Mouse (Mus musculus) CH12.LX (cell line): ENCODE results near the gene Rab15. TPM values are rescaled to one million over a fixed set of nuclear protein-coding genes. Genes with fewer than 3 reads are reported as not detected.

Experiments used
- DNase-seq: peaks from one replicate; pipeline ENCODE4 v3.0.0-alpha.2; 2013; ENCODE audit errors: extremely low read depth
- H3K27ac ChIP-seq: 2 replicates; pipeline ENCODE4 v1.5.1; 2012; ENCODE audit warnings: low read depth, mild to moderate bottlenecking, control low read depth, moderate library complexity; ENCODE audit not compliant: insufficient read depth
- H3K27me3 ChIP-seq: replicated peaks from 2 replicates; pipeline ENCODE3; 2012; ENCODE audit warnings: inconsistent platforms
- H3K36me3 ChIP-seq, 2 experiments: replicated peaks in 1 of 2; 2 replicates each; pipeline versions ENCODE3 to v1.6.1; 2012; ENCODE audit warnings: inconsistent platforms in 1 of 2, low read length in 1 of 2, mild to moderate bottlenecking in 1 of 2, mixed read lengths in 1 of 2, moderate library complexity in 1 of 2; ENCODE audit not compliant: control insufficient read depth in 1 of 2, insufficient read depth in 1 of 2
- H3K4me1 ChIP-seq, 2 experiments: 2 replicates each; pipeline ENCODE4 v1.6.1; 2012; ENCODE audit warnings: inconsistent platforms in 1 of 2, moderate library complexity in 1 of 2; ENCODE audit not compliant: insufficient read depth in 2 of 2, control insufficient read depth in 1 of 2
- H3K4me2 ChIP-seq: 2 replicates; pipeline ENCODE4 v1.6.1; 2012; ENCODE audit warnings: low read depth, mild to moderate bottlenecking, control low read depth; ENCODE audit not compliant: poor library complexity, insufficient read depth, severe bottlenecking
- H3K4me3 ChIP-seq, 3 experiments: fragments of 150-350 bp in 1 of 3; sonication (generic) in 1 of 3; replicated peaks in 1 of 3; 2 replicates each; pipeline versions ENCODE3 to v1.5.1; 2011 to 2012; ENCODE audit warnings: low read depth in 2 of 3, low read length in 2 of 3, mild to moderate bottlenecking in 2 of 3, moderate library complexity in 2 of 3, control low read depth in 1 of 3, improper control_type of control experiment in 1 of 3, inconsistent platforms in 1 of 3, mixed read lengths in 1 of 3; ENCODE audit not compliant: poor library complexity in 1 of 3
- H3K79me2 ChIP-seq: replicated peaks from 2 replicates; pipeline ENCODE4 v1.6.1; 2012; ENCODE audit warnings: mild to moderate bottlenecking, moderate library complexity; ENCODE audit not compliant: control insufficient read depth, poor library complexity, insufficient read depth, severe bottlenecking; ENCODE audit errors: extremely low read depth
- H3K9ac ChIP-seq: 2 replicates; pipeline ENCODE4 v1.6.1; 2012; ENCODE audit warnings: low read depth, mild to moderate bottlenecking, control low read depth, moderate library complexity; ENCODE audit not compliant: insufficient read depth
- H3K9me3 ChIP-seq: replicated peaks from 2 replicates; pipeline ENCODE3; 2012; ENCODE audit warnings: low read length, inconsistent platforms, mixed read lengths
- CHD1 ChIP-seq: IDR thresholded peaks from 2 replicates; pipeline ENCODE4 v1.6.1; 2012; ENCODE audit warnings: low read depth, low read length, improper control_type of control experiment, inconsistent platforms
- ELF1 ChIP-seq: IDR thresholded peaks from 2 replicates; pipeline ENCODE4 v1.6.1; 2014; ENCODE audit warnings: low read depth, mild to moderate bottlenecking, inconsistent platforms, low read length, improper control_type of control experiment
- EP300 ChIP-seq: IDR thresholded peaks from 2 replicates; pipeline ENCODE4 v1.6.1; 2011; ENCODE audit warnings: low read length, improper control_type of control experiment
- GABPA ChIP-seq: IDR thresholded peaks from 2 replicates; pipeline ENCODE4 v1.6.1; 2012; ENCODE audit warnings: low read depth, low read length, improper control_type of control experiment, inconsistent platforms; ENCODE audit not compliant: insufficient replicate concordance
- HCFC1 ChIP-seq: IDR thresholded peaks from 2 replicates; pipeline ENCODE4 v1.6.1; 2012; ENCODE audit warnings: low read depth, mild to moderate bottlenecking, inconsistent platforms, low read length, improper control_type of control experiment
- JUND ChIP-seq: conservative IDR thresholded peaks from 2 replicates; pipeline ENCODE4 v1.6.1; 2011; ENCODE audit warnings: low read depth, low read length, improper control_type of control experiment
- MAFK ChIP-seq: IDR thresholded peaks from 2 replicates; pipeline ENCODE4 v1.6.1; 2011; ENCODE audit warnings: low read length, improper control_type of control experiment; ENCODE audit not compliant: insufficient replicate concordance
- MAX ChIP-seq: IDR thresholded peaks from 2 replicates; pipeline ENCODE4 v1.6.1; 2011; ENCODE audit warnings: low read length, improper control_type of control experiment
- MAZ ChIP-seq: IDR thresholded peaks from 2 replicates; pipeline ENCODE4 v1.6.1; 2012; ENCODE audit warnings: low read depth, mild to moderate bottlenecking, inconsistent platforms, low read length, improper control_type of control experiment, moderate library complexity
- MXI1 ChIP-seq: IDR thresholded peaks from 2 replicates; pipeline ENCODE4 v1.6.1; 2011; ENCODE audit warnings: mild to moderate bottlenecking, low read depth, low read length, improper control_type of control experiment
- NELFE ChIP-seq: IDR thresholded peaks from 2 replicates; pipeline ENCODE4 v1.6.1; 2011; ENCODE audit warnings: low read depth, low read length, improper control_type of control experiment
- PAX5 ChIP-seq: IDR thresholded peaks from 2 replicates; pipeline ENCODE4 v1.6.1; 2012; ENCODE audit warnings: low read length, inconsistent platforms, mixed read lengths
- POLR2AphosphoS2 ChIP-seq: IDR thresholded peaks from 2 replicates; pipeline ENCODE4 v1.6.1; 2011; ENCODE audit warnings: low read depth, low read length, improper control_type of control experiment
- RCOR1 ChIP-seq: conservative IDR thresholded peaks from 2 replicates; pipeline ENCODE4 v1.6.1; 2012; ENCODE audit warnings: low read depth, mild to moderate bottlenecking, inconsistent platforms, low read length, improper control_type of control experiment
- SMC3 ChIP-seq: IDR thresholded peaks from 2 replicates; pipeline ENCODE4 v1.6.1; 2011; ENCODE audit warnings: low read depth, low read length, improper control_type of control experiment
- TCF12 ChIP-seq: IDR thresholded peaks from 2 replicates; pipeline ENCODE4 v1.6.1; 2014; ENCODE audit warnings: low read depth, mild to moderate bottlenecking, inconsistent platforms, low read length, improper control_type of control experiment
- ZC3H11A ChIP-seq: IDR thresholded peaks from 2 replicates; pipeline ENCODE4 v1.6.1; 2012; ENCODE audit warnings: low read depth, mild to moderate bottlenecking, inconsistent platforms, low read length, improper control_type of control experiment
- ZMIZ1 ChIP-seq: IDR thresholded peaks from 2 replicates; pipeline ENCODE4 v1.6.1; 2012; ENCODE audit warnings: low read depth, mild to moderate bottlenecking, inconsistent platforms, low read length, improper control_type of control experiment
- dilution Hi-C: fragments of 300-500 bp; cut with MboI; formaldehyde crosslinking; loops from 2 replicates; pipeline ENCODE4 v1.14.3; 2020; ENCODE audit warnings: low sequenced_read_pairs; ENCODE audit not compliant: extremely low pct_unique_long_range_greater_than_20kb, extremely low pct_ligation_motif_present
- in situ Hi-C: fragments of 300-500 bp; cut with MboI; formaldehyde crosslinking; loops from 3 replicates; pipeline ENCODE4 v1.14.3; 2019; ENCODE audit warnings: low sequenced_read_pairs, low pct_ligation_motif_present, low pct_unique_long_range_greater_than_20kb, mixed read lengths
- polyA plus RNA-seq: library from polyadenylated mRNA; unstranded; fragments of >175 nt; gene quantifications from 2 replicates; pipeline ENCODE4 v1.2.1, GENCODE M21; 2012; ENCODE audit warnings: low read depth; ENCODE audit not compliant: insufficient read length
- total RNA-seq, 2 experiments: library from RNA; depleted of rRNA; stranded (reverse); fragments of 300-350 nt in 1 of 2; fragments of >200 nt in 1 of 2; gene quantifications; 2 replicates each; pipeline ENCODE4 v1.2.3; 2012 to 2014

The Rab15 gene
- total RNA-seq (2012; rRNA removed) (0.04 and 0.25 TPM in 2 replicates), total RNA-seq (2014; rRNA removed) (0.07 TPM in 1 of 2 replicates, not detected in the other), polyA plus RNA-seq (not detected in 2 replicates)

DNA sequence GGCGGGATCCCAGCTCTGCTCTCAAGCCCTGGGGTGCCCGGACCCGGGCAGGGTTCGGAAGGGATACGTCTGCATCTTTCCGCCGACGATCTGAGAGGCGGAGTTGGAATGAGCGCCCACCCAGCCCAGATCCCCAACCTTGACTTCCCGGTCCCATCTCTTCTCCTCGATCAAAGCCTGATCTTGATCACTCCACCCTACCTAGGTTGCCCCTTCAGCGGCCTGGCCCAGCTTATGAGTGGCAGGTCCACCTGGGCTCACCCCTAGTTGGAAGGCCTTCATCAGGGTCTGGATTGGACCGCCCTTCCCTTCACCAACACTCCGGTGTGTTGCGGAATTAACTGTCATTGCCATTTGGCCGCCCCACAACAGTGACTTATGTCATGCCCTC is at the start of gene Rab15:
Gene Rab15, minus strand, starts transcription at position 258 of the 391 bp plus-strand sequence.
- no peak within 1 kb of the TSS for H3K27ac ChIP-seq
- peaks cover 67% of the 10 kb centered on the region for H3K27me3 ChIP-seq
- in situ Hi-C loops (no loop called here), dilution Hi-C loops (no loop called here)
- no peak for DNase-seq
- H3K36me3 ChIP-seq: no peaks in the 10 kb centered on the region
- TF ChIP-seq SMC3 (no peak), MAFK (no peak), ZMIZ1 (no peak), MXI1 (no peak), JUND (no peak), CHD1 (no peak), MAZ (no peak), GABPA (no peak), TCF12 (no peak), RCOR1 (no peak)
- no peaks in the 10 kb centered on the region for H3K9me3 ChIP-seq
- H3K79me2 ChIP-seq: no peaks in the 10 kb centered on the region
- H3K4me2 ChIP-seq: peak within 1 kb of the TSS; percentile 63
- H3K9ac ChIP-seq: no peak within 1 kb of the TSS; the same call in 1 of the 2 replicates
- H3K4me3 ChIP-seq: peak within 1 kb of the TSS in 1 of 3 experiments; percentile 38
- H3K4me1 ChIP-seq: peaks cover 2 to 4% of the 10 kb centered on the region in 2 experiments; a peak in 1 of 4 replicates

DNA sequence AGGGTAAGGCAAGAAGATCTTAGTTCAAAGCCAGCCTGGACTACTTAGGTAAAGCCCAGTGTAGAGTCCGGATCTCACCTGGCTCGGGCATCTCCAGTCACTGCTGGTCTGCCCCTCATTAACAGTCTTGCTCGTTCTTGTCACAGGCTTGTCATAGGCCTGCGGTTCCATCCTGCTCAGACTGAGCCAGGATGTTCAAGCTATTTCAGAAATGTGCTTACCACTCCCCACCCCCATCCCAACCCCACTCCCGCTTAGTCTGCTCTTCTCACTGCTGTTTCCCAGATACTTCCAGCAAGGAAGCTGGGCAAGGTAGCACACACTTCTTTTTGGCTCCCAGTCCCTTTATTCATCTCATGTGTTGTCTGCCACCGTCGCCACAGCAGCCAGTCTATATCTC is 46.9 kb upstream of the Rab15 start:
- TF ChIP-seq ELF1 (no peak), ZMIZ1 (no peak), MAX (no peak), ZC3H11A (no peak), MXI1 (no peak), HCFC1 (no peak), POLR2AphosphoS2 (no peak), PAX5 (no peak), NELFE (no peak), RCOR1 (no peak), EP300 (no peak)

More for the DNA sequence above, 46.9 kb upstream of the Rab15 start:
- no peak overlapping the region for H3K4me2 ChIP-seq
- no peak overlapping the region for H3K9ac ChIP-seq
- no peak overlapping the region for H3K4me3 ChIP-seq
- H3K9me3 ChIP-seq: no peaks in the 10 kb centered on the region
- in situ Hi-C loops (no loop called here), dilution Hi-C loops (no loop called here)
- H3K4me1 ChIP-seq: peaks cover 10 to 12% of the 10 kb centered on the region in 2 experiments; a peak in 3 of 4 replicates
- no peak for DNase-seq
- peaks cover 8 to 49% of the 10 kb centered on the region in 2 experiments for H3K36me3 ChIP-seq
- no peaks in the 10 kb centered on the region for H3K27me3 ChIP-seq
- no peak overlapping the region for H3K27ac ChIP-seq
- H3K79me2 ChIP-seq: no peaks in the 10 kb centered on the region
